Mouse (Mus musculus) left cerebral cortex, postnatal 25 days (tissue): ENCODE data around the gene Castor1. TPM values are rescaled to one million over a fixed set of nuclear protein-coding genes. Genes with fewer than 3 reads are reported as not detected.

Experiments used
- DNase-seq, 2 experiments: peaks; one replicate each; pipeline ENCODE4 v3.0.0; 2022; ENCODE audit warnings: low spot score in 2 of 2, mixed read lengths in 1 of 2
- intact Hi-C: fragments of 180-260 bp; cut with DNase I; formaldehyde crosslinking; loops from one replicate; pipeline ENCODE4 v1.15.1; 2025
- total RNA-seq, 2 experiments: library from RNA; stranded (reverse); gene quantifications; 2 replicates each; pipeline ENCODE4 v1.2.3; 2021

Castor1 gene
- total RNA-seq, 2 experiments from 2014 or later, result 3.9 to 6.1 TPM

- no peak for DNase-seq
- intact Hi-C loops, result no loop called here
Observed at GRCm38 (mm10) chr11:4252886-4253285, 34.9 kb downstream of the Castor1 start.

- no peak for DNase-seq
- intact Hi-C loops, result no loop called here
Observed at GRCm38 (mm10) chr11:4256846-4257607, 39.0 kb downstream of the Castor1 start, which contains the start of gene Lif. Gene Lif, plus strand, starts transcription at chr11:4257557.

GRCm38 (mm10) chr11:4257756-4258155 is 39.7 kb downstream of the Castor1 start:
- intact Hi-C loops, result loop anchor here (1.0 kb wide), 2 partner anchors 37 to 165 kb away; no protein-coding TSS in a partner anchor
- no peak for DNase-seq

- DNase-seq, result peak; percentile 79 to 85
- intact Hi-C loops, result loop anchor here (1.0 kb wide), 2 partner anchors 38 to 164 kb away; no protein-coding TSS in a partner anchor
Observed at GRCm38 (mm10) chr11:4258657-4259082, 40.6 kb downstream of the Castor1 start.

GRCm38 (mm10) chr11:4260463-4261187 is 42.6 kb downstream of the Castor1 start:
- intact Hi-C loops, result no loop called here
- no peak for DNase-seq

- intact Hi-C loops, result no loop called here
- DNase-seq, result peak in 1 of 2 experiments; percentile 37
Observed at GRCm38 (mm10) chr11:4261188-4261494, 43.1 kb downstream of the Castor1 start.

- intact Hi-C loops, result no loop called here
- no peak for DNase-seq
Observed at GRCm38 (mm10) chr11:4261969-4262368, 43.9 kb downstream of the Castor1 start.

GRCm38 (mm10) chr11:4262847-4263246 is 44.8 kb downstream of the Castor1 start:
- DNase-seq, result no peak
- intact Hi-C loops, result no loop called here

- no peak for DNase-seq
- intact Hi-C loops, result no loop called here
Observed at GRCm38 (mm10) chr11:4263296-4263695, 45.3 kb downstream of the Castor1 start.

GRCm38 (mm10) chr11:4264066-4264465 is 46.0 kb downstream of the Castor1 start:
- DNase-seq, result no peak
- intact Hi-C loops, result no loop called here

- intact Hi-C loops, result no loop called here
- DNase-seq, result no peak
Observed at GRCm38 (mm10) chr11:4266271-4267201, 48.5 kb downstream of the Castor1 start.

GRCm38 (mm10) chr11:4267202-4267578 is 49.2 kb downstream of the Castor1 start:
- no peak for DNase-seq
- intact Hi-C loops, result no loop called here

- intact Hi-C loops, result no loop called here
- no peak for DNase-seq
Observed at GRCm38 (mm10) chr11:4268500-4268899, 50.5 kb downstream of the Castor1 start.

- DNase-seq, result no peak
- intact Hi-C loops, result no loop called here
Observed at GRCm38 (mm10) chr11:4270744-4271459, 52.9 kb downstream of the Castor1 start.

GRCm38 (mm10) chr11:4271544-4271943 is 53.5 kb downstream of the Castor1 start:
- no peak for DNase-seq
- intact Hi-C loops, result no loop called here
